Mouse (Mus musculus) lung, adult 2 months (tissue): ENCODE data around the gene Aldh1a3. TPM values are rescaled to one million over a fixed set of nuclear protein-coding genes. Genes with fewer than 3 reads are reported as not detected.

Experiments used
- DNase-seq: peaks from one replicate; pipeline ENCODE4 v3.0.0; 2022
- H3K4me1 ChIP-seq: fragments of 200-500 bp; 2 replicates; pipeline ENCODE4 v1.6.1; 2011; ENCODE audit warnings: low read length; ENCODE audit not compliant: control insufficient read depth, insufficient read depth
- H3K4me3 ChIP-seq: fragments of 200-500 bp; replicated peaks from 2 replicates; pipeline ENCODE3; 2011; ENCODE audit warnings: low read depth, mild to moderate bottlenecking, control low read depth, low read length; ENCODE audit errors: extremely low read depth
- CTCF ChIP-seq: fragments of 200-500 bp; IDR thresholded peaks from 2 replicates; pipeline ENCODE4 v1.5.1; 2011; ENCODE audit warnings: mild to moderate bottlenecking, low read length, control low read depth; ENCODE audit not compliant: insufficient read depth
- POLR2A ChIP-seq: fragments of 200-500 bp; IDR thresholded peaks from 2 replicates; pipeline ENCODE4 v1.6.1; 2011; ENCODE audit warnings: low read depth, mild to moderate bottlenecking, control low read depth, low read length, borderline replicate concordance; ENCODE audit errors: extremely low read depth
- WGBS: fragments of 180-500 bp; shearing (Covaris S2); methylation state at CpG from one replicate; pipeline ENCODE4 v1.1.7; 2018; 5-methylcytosine and 5-hydroxymethylcytosine counted together
- polyA plus RNA-seq: library from polyadenylated mRNA; depleted of rRNA; stranded (reverse); fragments of >200 nt; gene quantifications from 2 replicates; pipeline ENCODE4 v1.2.3, GENCODE M21; 2012; rRNA removed

Aldh1a3 gene
- polyA plus RNA-seq, 1 experiment: 0.53 TPM

DNA sequence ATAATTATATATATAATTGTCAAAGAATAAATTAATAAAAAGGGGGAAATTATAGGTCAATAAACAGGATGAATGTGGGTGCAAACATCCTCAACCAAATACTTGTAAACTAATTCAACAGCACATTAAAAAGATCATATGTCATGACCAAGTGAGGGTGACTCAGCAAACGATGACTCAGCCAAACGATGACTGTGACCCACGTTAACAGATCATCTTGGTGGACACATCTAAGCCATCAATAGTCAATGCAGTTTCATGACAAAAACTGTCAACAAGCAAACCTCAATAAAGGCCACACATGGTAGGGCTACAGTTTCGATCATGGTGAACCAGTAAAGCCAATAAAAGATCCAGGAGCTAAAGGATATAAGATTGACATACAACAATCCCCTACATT, 68.3 kb downstream of the Aldh1a3 start:
- 87% methylated on average over 4 of the region's 4 CpGs for WGBS
- no peak overlapping the region for H3K4me3 ChIP-seq
- DNase-seq: no peak
- peaks cover 2% of the 10 kb centered on the region; the same call in 1 of the 2 replicates for H3K4me1 ChIP-seq
- TF ChIP-seq POLR2A (no peak), CTCF (no peak)

DNA sequence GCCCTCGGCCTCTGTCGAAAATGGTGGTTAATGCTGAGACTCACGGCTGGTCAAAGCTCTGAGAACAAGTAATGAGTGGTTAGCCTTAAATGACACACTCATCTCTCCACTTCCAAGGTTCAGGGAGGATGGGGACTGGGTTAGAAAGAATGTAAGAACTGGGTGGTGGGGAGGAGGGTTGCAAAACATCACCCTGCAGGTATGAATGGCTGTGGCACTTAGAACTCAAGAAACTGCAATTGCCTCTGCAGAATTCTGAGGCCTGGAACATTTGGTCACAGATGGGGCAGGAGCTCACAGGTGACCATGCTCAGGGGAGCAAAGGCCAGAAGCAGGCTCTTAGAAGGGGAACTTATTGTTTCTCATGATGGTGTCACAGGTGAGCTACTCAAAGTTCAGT, 68.9 kb downstream of the Aldh1a3 start:
- WGBS: 89% methylated on average over 3 of the region's 3 CpGs
- DNase-seq: no peak
- Histone ChIP-seq H3K4me3 (no peak overlapping the region), H3K4me1 (peaks cover 2% of the 10 kb centered on the region; the same call in 1 of the 2 replicates)
- TF ChIP-seq POLR2A (no peak), CTCF (no peak)

DNA sequence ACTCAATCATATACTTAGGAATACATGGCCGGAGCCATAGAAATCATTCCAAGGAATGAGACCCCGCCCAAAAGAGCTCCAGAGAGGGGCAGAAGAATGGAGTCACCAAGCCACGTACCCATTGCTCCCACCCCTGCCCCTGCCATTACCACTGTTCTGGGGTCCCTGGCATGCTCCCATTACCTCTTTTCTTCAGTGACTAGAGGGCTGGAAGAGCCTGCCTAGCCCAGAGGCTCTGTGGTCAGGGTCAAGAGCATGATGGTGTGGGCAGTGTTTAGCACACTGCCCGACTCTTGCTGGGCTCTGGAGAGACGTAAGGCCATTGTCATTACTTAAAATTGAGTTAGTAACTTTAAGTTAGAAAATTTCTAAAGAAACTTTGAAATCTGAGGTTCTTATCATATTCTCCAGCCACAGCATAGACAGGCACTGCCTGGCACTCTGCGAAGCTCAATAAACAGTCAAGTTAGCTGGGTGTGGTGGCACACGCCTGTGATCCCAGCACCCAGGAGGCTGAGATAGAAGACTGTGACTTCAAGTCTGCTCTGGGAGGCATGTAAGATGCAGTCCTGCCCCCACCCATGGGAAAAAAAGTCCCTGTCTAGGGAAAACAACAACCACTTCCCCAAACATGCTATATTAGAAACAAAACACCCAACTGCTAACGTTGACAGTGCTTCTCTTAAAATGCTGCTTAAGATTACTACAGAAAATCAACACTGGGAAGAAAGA, 71.4 kb downstream of the Aldh1a3 start:
- peaks cover 2% of the 10 kb centered on the region; the same call in 1 of the 2 replicates for H3K4me1 ChIP-seq
- DNase-seq: no peak
- no peak for TF ChIP-seq POLR2A
- TF ChIP-seq CTCF: no peak
- 70% methylated on average over 8 of the region's 8 CpGs for WGBS
- H3K4me3 ChIP-seq: no peak overlapping the region

DNA sequence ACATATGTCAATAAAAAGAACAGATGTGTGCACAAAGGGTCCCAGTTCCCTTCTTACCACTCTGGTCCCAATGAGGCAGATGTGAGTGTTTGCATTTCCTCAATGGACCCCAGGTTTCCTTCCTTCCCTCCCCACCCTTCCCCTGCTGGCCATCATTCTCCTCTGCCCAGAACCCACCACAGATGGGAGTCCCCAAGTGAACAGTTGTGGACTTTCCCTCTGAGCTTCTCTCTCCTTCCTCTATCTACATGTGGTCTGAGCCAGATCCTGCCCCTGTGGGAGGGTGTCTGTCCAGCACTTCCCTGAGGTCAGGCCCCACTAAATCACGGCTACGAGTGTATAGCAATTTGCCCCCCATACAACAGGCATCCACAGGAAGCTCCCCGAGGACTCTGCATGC, 72.4 kb downstream of the Aldh1a3 start:
- H3K4me1 ChIP-seq: peaks cover 2% of the 10 kb centered on the region; the same call in 1 of the 2 replicates
- no peak overlapping the region for H3K4me3 ChIP-seq
- no peak for DNase-seq
- TF ChIP-seq CTCF (no peak), POLR2A (no peak)
- WGBS: 67% methylated on average over 3 of the region's 3 CpGs

DNA sequence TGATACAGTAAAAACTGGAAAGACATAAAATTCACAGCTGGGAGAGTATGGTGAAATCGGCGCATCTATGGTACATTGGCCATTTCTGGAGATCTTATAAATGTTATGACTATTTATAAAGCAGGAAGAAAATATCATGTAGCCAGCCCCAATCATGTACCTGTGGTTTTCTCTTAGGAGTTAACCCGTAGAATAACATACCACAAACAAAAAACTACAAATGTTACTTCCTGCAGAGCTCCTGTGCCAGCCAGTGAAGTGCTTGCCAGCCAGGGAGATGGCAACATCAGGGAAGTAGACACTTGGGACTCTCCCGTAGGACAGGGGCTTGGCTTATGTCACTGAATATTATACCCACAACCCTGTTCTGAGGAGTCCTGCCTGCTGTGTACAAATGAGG, 76.2 kb downstream of the Aldh1a3 start:
- no peak for TF ChIP-seq CTCF
- no peak for TF ChIP-seq POLR2A
- H3K4me1 ChIP-seq: 0 out of 2 replicates have a peak, but pooled peaks cover 2% of the 10 kb centered on the region
- no peak overlapping the region for H3K4me3 ChIP-seq
- no peak for DNase-seq
- WGBS: 62% methylated on average over 4 of the region's 4 CpGs

DNA sequence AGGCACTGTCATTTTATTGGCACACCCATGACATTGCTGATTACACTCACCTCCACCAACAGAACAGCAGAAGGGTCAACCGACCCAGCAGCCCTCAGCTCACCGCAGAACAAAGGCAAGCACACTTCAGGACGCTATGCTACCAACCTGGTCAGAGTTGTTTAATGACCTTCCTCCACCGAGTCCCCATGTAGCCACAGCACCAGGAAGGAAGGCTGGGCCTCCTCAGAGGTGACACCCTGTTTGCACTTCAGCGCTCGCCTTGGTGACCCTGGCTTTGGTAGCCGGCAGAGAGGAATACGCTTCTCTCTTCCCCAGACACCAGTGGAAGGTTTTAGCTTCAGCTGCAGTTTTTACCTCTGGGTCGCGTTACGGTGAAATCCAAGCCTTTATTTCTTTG, 77.6 kb downstream of the Aldh1a3 start:
- 52% methylated on average over 11 of the region's 11 CpGs for WGBS
- Histone ChIP-seq H3K4me1 (no peaks in the 10 kb centered on the region), H3K4me3 (no peak overlapping the region)
- DNase-seq: no peak
- no peak for TF ChIP-seq CTCF
- TF ChIP-seq POLR2A: no peak

DNA sequence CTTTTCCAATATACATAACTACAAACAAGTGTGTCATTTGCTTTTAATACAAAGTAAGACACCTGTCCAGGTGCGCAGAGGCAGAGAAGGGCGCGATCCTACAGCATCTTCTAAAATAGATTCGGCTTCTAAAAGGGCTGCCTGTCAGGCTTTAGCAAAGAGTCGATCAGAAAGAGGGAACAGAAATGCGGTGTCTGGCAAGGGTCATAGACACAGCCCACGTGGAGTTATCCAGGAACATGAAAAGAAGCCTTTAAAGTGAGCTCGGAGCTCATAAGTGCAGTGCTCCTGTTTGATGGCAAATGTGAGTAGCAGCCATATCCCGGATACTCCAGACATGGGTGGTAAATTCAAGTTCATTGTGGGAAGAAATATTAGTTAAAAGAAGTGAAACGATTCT, 78.7 kb downstream of the Aldh1a3 start:
- WGBS: 78% methylated on average over 10 of the region's 10 CpGs
- TF ChIP-seq CTCF (no peak), POLR2A (no peak)
- H3K4me3 ChIP-seq: no peak overlapping the region
- H3K4me1 ChIP-seq: no peaks in the 10 kb centered on the region
- DNase-seq: no peak

DNA sequence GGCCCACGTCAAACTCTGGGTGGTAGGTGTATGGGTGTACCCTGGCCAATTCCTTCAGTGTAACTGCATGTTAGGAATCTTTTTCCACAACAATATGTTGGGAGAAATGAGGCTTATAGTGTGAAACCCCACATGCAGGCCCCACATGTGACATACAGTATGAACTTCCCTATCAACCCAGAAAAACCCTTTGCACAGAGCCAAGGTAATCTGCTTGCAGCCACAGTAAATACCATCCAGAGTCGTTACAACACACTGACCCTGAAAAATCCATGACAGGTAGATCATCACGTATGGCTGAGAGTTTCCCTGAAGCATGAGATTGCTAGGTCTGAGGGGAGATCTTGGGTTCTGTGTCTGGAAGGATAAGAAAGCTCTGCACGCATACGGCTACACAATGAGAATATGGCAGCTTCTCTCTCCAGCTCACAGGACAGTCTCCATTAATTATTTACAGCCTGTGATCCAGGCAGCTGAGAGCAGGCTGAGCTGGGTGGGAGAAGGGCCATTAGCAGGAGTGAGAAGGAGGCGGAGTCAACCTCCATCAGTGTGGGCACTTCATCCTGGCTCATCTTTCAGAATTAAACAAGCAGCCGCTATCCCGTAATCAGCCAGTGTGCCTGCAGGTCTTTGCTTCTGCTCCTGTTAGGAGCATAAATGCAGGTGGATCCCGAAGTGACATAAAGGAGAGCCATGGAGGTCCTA, 80.2 kb downstream of the Aldh1a3 start:
- DNase-seq: no peak
- Histone ChIP-seq H3K4me1 (peaks cover 4% of the 10 kb centered on the region; the same call in 1 of the 2 replicates), H3K4me3 (no peak overlapping the region)
- WGBS: 71% methylated on average over 9 of the region's 9 CpGs
- TF ChIP-seq POLR2A (no peak), CTCF (no peak)

DNA sequence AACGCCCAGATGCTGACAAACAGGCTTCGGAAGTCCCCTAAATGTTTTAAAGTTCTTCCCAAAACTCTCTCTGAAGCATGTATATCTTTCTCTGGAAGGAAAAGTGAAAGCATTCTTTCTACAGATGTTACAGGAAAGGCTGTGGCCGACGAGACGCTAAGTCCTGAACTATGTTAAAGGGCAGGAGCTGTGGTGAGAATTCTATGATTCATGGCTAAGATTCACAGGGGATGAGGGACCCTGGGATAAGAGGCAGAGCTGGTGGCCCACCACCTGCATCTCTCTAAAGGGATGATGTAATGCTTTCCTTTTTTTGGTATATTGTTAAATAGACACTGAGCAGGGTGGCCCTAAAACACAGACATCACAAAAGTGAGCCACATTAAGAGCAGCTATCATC, 84.0 kb downstream of the Aldh1a3 start:
- Histone ChIP-seq H3K4me3 (no peak overlapping the region), H3K4me1 (peaks cover 6% of the 10 kb centered on the region)
- 56% methylated on average over 5 of the region's 5 CpGs for WGBS
- DNase-seq: no peak
- TF ChIP-seq CTCF: no peak

DNA sequence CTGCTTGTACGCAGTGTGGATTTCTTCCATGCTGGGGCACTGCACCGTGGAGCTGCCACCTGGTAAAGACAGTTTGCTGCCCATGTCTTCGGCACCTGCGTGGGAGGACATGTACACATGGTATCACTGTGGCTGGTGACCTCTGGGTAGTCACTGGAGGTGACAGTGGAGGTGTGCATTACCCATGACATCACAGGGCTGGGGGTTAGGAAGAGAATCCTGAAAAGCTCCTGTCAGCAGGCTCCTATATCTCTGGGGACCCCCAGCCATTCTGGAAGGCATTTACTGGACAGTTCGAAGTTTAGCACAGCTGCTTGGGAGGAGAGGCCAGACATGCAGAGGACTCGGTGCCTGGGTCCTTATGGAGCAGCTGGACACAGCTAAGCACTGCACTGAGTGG, 84.5 kb downstream of the Aldh1a3 start:
- no peak for TF ChIP-seq CTCF
- no peak for TF ChIP-seq POLR2A
- H3K4me1 ChIP-seq: peaks cover 6% of the 10 kb centered on the region
- 76% methylated on average over 6 of the region's 6 CpGs for WGBS
- no peak for DNase-seq
- H3K4me3 ChIP-seq: no peak overlapping the region

DNA sequence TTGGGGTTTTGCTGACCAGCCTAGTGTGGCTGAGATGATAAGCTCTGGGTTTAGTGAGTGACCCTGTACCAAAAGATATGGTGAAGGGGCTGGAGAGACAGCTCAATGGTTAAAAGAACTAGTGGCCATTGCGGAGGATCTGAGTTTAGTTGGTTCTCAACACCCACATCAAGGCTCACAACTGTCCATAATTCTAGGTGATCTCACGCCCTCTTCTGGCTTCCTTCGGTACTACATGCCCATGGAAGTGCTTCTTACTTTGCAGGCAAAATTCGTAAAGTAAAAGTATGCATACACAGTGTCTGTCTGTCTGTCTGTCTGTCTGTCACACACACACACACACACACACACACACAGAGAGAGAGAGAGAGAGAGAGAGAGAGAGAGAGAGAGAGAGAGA, 85.0 kb downstream of the Aldh1a3 start:
- H3K4me3 ChIP-seq: no peak overlapping the region
- H3K4me1 ChIP-seq: peaks cover 6% of the 10 kb centered on the region
- TF ChIP-seq CTCF (peak; percentile 28; the same call in 1 of the 2 replicates), POLR2A (no peak)
- DNase-seq: peak; percentile 80
- 26% methylated on average over 4 of the region's 4 CpGs for WGBS

Other genes with a start within 250 kb of the Aldh1a3 start
- not detected in 2 replicates for gene Gm10974, start 61.6 kb downstream of the Aldh1a3 start, polyA plus RNA-seq
- 69.1 and 76.4 TPM in 2 replicates for gene Lrrk1, start 39.2 kb downstream of the Aldh1a3 start, polyA plus RNA-seq